Mouse (Mus musculus) right cerebral cortex, postnatal 14 days (tissue): Measurements from ENCODE around the gene Rsph14.

Source experiments
- DNase-seq: peaks from one replicate; pipeline ENCODE4 v3.0.0; 2022

Gene Rsph14

GRCm38 (mm10) chr10:74990584-74991322, 41.6 kb downstream of the Rsph14 start:
- DNase-seq = no peak

- no peak for DNase-seq
These were observed 42.6 kb downstream of the Rsph14 start for GRCm38 (mm10) chr10:74989814-74990213.

GRCm38 (mm10) chr10:74987698-74988470, 44.5 kb downstream of the Rsph14 start:
- no peak for DNase-seq

DNA sequence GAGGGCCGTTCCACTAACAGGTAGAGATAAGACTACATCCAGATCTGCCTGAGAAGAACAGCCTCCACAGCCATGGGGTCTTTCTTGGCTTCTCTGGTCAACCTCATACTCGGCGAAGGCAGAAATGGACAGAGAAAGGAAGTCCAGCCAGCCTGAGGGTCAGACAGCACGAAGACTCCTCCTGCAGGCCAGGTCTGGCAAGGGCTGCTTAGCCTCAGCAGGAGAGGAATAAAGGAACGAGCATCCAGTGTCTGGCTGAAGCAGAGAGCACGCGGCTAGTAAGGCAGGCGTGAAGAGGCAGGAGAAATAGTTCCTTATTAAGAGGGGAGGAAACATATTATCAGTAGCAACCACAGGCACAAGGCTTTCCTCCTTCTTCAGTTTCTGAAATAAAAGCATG, 49.2 kb downstream of the Rsph14 start:
- no peak for DNase-seq

- DNase-seq = no peak
These were observed 51.2 kb downstream of the Rsph14 start for GRCm38 (mm10) chr10:74981159-74981558.

GRCm38 (mm10) chr10:74978056-74978455, 54.3 kb downstream of the Rsph14 start:
- DNase-seq = no peak

GRCm38 (mm10) chr10:74976429-74976828, 56.0 kb downstream of the Rsph14 start:
- no peak for DNase-seq

- DNase-seq = no peak
These were observed 56.8 kb downstream of the Rsph14 start for GRCm38 (mm10) chr10:74975626-74976025.

- no peak for DNase-seq
These were observed 59.4 kb downstream of the Rsph14 start for GRCm38 (mm10) chr10:74973026-74973425.

GRCm38 (mm10) chr10:74969266-74969665, 63.1 kb downstream of the Rsph14 start:
- DNase-seq = no peak

- no peak for DNase-seq
These were observed 64.6 kb downstream of the Rsph14 start for GRCm38 (mm10) chr10:74967651-74968267.

DNA sequence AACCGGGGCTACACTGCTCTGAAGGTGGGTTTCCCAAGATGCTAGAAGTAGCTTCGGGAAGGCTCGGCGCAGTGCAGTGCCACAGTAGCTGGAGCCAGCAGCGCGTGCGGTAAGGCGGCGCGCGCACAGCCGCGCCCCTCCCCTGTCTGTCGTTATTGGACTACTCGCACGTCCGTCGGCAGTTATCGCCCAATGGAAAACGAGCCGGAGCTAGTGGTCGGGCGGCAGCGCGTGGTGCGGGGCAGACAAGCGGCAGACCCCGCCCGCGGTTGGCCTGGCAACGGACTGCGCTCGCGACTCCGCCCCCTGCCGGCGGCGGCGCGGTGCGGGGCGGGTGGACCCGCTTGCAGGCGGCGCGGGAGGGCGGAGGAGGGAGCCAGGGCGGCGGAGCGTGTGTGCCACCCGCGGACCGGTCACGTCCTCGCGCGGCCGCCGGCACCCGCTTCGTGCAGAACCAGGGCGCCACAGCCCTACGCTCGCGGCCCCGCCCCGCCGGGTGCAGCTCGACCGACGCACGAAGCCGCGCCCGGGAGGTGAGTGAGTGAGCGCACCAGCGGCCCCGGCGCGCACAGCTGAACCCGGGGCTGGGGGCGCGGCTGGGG, 65.4 kb downstream of the Rsph14 start, which contains the start of gene Gnaz:
Gene Gnaz, plus strand, starts transcription at position 328 of the 602 bp plus-strand sequence.
- DNase-seq = peak; percentile 98

DNA sequence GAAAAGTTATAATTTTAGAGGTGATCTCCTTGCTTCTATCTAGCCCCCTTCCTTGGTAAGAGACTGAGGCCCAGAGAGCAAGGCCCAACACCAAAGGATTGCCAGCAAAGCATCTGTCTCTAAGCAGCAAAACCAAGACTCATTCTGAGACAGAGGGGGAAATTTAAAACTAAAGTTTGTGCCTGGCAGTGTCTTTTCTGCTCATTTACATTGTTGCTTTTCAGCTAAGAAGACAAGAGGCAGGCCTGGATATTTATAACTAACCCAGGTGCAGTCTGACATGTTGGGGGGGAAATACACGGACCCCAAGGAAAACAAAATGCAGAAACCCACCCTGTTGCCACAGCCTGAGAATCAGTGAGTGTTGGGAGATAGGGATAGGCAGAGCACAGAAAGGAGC, 68.0 kb downstream of the Rsph14 start:
- DNase-seq = no peak

GRCm38 (mm10) chr10:74952830-74953443, 79.4 kb downstream of the Rsph14 start:
- no peak for DNase-seq

- no peak for DNase-seq
These were observed 91.6 kb downstream of the Rsph14 start for GRCm38 (mm10) chr10:74940795-74941194.

DNA sequence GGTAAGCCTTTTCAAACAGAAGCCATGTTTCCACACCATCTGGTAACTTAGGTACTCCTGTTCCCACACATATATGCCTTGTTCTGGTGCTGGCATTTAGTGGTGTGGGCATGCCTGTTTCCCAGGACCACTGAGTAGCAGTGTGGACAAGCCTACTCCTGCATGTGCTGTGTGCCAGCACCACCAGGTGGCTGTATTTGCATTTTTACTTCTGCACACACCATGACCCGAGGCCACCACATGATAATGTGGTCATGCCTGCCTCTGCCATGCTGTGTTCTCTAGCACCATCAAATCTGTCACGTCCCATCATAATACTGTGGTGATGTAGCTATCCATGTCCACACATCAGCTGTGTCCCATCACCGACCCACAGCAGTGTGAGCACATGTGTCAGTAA, 93.1 kb downstream of the Rsph14 start:
- DNase-seq = no peak

DNA sequence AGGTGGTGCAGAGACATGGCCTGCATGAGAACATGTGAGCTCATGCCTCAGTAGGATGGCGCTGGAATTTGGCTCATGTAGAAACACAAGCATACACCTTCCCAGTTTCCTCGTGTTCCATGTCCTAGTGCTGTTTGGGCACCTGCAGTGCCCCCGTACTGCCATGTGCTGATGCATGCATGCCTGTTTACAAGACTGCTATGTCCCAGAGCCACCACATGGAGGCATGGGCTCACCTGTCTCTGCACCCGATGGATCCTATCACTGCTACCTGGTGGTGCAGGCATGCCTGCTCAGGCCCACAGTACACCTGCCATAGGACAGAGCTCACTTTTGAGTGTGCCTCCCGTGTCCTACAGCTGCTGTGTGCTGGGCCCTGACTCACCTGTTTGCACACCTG, 94.0 kb downstream of the Rsph14 start:
- no peak for DNase-seq

DNA sequence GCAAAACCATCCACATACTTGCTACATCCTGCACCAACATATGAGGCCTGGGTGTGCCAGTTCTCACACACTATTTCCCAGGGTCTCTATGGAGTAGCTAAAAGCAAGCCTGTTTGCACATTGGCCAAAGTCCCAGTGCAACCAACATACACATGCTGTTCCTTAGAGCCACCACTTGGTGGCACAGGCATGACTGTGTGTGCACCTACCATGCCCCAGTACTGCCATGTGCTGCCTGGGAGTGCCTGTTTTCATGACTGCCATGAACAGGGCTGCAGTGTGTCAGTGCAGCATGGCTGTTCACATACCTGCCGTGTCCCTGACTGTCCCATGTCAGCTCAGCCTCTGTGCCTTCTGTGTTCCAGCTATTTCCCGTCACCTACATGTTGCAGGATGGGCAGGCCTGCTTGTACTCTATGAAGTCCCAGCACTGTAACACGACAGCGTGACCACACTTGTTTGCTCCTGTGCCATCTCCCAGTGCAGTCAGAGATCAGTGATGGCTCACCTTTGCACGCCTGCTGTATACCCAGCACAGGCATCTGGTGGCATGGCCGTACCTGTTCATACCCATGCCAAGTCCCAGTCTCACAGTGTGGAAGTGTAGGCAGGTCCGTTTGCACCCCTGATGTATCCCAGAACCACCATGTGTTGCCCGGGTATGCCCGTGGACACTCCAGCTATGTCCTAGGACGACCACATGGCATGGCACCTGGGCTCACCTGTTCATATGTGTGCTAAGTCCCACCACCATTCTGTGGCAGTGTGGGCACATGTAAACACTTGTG, 95.2 kb downstream of the Rsph14 start:
- DNase-seq = no peak

DNA sequence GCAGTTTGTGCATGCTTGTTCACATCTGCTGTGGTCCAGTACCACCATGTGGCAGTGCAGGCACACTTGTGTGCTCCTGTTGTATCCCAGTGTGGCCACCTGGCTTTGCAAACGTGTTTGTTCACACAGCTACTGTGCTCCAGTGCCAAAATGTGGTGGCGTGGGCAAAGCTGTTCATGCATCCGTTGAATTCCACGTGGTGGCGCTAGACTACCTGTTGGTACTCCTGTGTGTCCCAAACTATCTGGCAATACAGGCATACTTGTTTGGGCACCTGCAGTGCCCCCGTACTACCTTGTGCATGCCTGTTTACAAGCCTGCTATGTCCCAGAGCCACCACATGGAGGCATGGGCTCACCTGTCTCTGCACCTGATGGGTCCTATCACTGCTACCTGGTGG, 97.4 kb downstream of the Rsph14 start:
- peak; percentile 65 for DNase-seq

- no peak for DNase-seq
These were observed 97.9 kb downstream of the Rsph14 start for GRCm38 (mm10) chr10:74934521-74934920.

DNA sequence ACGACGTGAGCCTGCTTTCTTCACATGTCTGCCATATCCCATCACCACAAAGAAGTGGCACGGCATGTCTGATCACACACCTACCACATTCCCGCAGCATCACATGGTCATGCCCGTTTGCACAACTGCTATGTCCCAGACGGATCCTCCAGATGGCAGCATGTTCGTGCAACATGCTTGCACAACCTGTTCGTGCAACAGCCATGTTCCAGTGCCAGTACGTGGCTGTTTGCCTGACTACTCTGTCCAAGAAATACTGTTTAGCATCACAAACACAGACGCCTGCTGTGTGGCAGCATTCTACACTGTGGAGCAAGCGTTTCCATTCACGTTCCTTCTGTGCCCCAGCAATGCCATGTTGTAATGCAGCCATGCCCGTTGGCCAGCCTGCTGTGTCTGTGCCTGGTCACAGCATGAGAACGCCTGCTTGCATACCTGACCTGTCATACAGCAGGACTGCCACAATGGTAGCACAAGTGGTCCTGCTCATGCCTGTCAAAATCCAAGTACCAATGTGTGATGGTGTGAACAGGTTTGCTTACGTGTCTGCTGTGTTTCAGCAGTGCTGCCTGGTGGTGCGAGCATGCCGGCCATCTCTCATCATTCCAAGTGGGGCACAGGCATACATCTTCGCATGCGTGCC, 98.7 kb downstream of the Rsph14 start:
- no peak for DNase-seq

DNA sequence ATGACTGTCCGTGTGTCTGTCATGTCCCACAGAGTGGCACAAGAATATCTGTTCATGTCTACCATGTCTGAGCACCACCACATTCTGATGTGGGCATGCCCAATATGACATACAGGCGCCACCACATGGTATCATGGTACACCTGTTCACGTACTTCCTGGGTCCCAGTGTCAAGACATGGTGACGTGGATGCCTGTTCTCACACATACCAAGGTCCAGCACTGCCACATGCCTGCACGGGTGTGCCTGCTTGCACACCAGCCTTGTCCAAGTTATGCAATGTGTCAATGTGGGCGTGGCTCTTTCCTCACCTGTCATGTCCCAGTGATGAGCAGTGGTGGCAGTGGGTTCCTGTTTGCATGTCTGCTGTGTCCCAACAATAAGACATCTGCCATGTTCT, 99.9 kb downstream of the Rsph14 start:
- DNase-seq = no peak
